Mouse (Mus musculus): Measurements from ENCODE around the gene Hsf4.
A peak's percentile ranks its signal among the peaks of the same experiment; 100 is the strongest.
"Not testable (repeated sequence)": the region's sequence is repeated elsewhere in the genome, so short reads cannot be mapped to it uniquely, and the experiment has no call there.

The Hsf4 gene

DNA sequence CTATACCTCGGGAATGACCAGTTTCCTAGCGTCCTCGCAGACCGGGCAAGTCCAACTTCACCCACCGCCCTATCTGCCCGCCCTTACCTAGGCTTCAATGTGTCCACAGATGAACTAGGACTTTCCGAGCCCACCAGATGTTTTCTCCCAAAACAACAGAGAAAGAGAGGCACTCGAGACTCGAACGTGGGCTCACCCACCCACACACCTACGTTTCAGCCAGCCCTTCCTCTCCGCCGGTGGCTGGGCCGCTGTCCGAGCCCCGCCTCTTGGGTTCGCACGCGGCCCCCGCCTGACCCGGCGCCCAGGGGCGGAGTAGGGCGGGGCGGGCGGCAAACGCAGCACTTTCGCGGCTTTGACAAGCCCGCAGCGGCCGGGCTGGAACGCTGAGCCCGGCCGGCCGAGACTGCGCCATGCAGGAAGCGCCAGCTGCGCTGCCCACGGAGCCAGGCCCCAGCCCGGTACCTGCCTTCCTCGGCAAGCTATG lies at the start of gene Hsf4:
Hsf4 (plus strand) TSS at position 341 of the 487 bp plus-strand sequence.
- no peak for DNase-seq (ENCODE audit: low read depth)

GRCm38 (mm10) chr8:105223850-105224249 lies 45.8 kb upstream of the Hsf4 start:
- DNase-seq (ENCODE audit: low read depth) = no peak

GRCm38 (mm10) chr8:105224413-105225271 lies 45.0 kb upstream of the Hsf4 start, which contains the start of gene D230025D16Rik:
TSS of gene D230025D16Rik (plus strand) at chr8:105225145.
- DNase-seq (ENCODE audit: low read depth) = peak; percentile 98

DNA sequence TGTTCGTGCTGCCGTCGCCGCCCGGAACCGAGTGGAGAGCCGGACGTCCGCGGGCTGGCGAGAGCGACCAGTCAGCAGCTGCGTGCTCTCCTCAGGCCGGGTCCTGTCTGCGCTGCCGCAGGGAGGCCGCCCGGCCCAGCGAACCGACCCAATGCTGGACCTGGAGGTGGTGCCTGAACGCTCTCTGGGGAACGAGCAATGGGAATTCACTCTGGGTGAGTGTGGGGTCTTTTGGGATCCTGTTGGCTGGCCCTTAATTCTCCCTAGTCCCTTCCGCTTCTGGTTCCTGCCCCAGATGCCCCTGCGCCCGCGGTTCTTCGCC lies 44.4 kb upstream of the Hsf4 start:
- DNase-seq (ENCODE audit: low read depth) = no peak

- DNase-seq (ENCODE audit: low read depth) = peak; percentile 13
Observed at GRCm38 (mm10) chr8:105225917-105226316, 43.7 kb upstream of the Hsf4 start.

GRCm38 (mm10) chr8:105231503-105232320 lies 37.9 kb upstream of the Hsf4 start:
- no peak for DNase-seq (ENCODE audit: low read depth)

GRCm38 (mm10) chr8:105232321-105232693 lies 37.3 kb upstream of the Hsf4 start:
- DNase-seq (ENCODE audit: low read depth) = not testable (repeated sequence)

DNA sequence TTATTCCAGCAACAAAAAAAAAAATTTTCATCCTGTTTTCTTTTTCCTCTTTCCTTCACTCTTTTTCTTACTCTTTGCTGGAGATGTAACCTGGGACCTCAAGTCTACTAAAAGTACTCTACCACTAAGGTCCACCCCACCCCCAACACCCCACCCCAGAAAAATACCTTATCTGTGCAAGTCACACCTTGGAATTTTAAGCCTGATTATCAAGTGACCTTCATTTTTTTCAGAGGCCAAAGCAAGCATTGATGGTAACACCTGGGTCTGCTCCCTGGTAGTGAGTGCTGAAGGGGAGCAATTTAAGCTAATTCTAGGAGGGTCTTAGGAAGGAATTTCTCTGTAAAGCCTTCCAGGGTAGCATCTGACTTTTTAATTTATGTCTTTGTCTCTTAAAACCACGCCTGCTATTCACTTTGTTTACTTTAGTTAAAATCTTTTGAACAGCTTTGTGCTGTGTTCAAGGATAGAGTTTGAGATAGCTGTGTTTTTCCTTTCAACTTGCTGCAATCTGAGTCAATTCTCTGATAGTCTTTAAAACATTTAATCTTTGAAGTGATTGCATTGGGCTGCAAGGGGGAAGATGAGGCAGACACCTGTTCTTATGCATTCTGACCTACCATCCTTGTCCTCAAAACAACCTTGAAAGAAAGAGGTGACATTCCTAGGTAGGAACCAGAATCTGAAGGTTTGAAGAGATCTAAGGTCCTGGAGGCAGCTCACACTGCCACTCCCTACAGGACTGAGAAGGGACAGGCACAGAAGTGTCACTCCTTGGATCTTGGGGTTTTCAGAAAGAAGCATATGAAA lies 36.3 kb upstream of the Hsf4 start:
- DNase-seq (ENCODE audit: low read depth) = no peak

DNA sequence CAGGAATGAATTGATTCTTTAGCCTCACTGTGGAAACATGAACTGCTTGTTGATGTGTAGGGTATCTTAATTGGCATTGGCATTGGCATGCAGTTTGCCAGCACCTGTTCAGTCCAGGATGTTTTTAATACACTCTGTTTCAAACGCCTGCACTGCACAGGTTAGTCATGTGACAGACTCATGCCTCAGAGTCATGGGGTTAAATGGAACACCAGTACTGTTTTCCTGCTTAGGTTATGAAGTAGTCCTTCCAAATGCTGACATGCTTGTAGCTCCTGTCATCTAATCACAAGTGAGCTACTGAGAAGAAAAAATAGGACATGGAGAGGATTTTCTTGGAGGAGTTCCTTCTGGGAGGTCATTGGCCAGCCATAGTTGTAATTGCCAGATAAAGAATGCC lies 34.4 kb upstream of the Hsf4 start:
- DNase-seq (ENCODE audit: low read depth) = no peak

- no peak for DNase-seq (ENCODE audit: low read depth)
Observed at GRCm38 (mm10) chr8:105237442-105238142, 32.0 kb upstream of the Hsf4 start.

DNA sequence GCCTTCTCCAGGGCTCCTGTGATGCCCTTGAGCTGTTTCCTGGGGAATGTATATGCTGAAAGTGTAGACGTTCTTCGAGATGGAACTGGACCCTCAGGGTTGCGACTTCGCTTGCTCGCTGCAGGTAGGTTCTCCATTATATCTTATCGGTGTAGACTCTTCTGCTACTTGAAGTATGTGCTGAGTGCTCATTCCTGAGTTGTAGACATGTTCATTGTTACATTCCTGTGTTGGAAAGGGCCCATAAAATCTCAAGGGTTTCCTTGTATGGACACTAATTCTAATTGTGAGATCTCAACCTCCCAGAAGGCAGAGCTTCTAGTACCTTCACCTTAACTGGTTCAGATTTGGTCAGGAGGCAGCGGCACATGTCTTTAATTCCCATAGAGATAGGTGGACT lies 28.6 kb upstream of the Hsf4 start:
- no peak for DNase-seq (ENCODE audit: low read depth)

GRCm38 (mm10) chr8:105251954-105252353 lies 17.6 kb upstream of the Hsf4 start:
- no peak for DNase-seq (ENCODE audit: low read depth)

DNA sequence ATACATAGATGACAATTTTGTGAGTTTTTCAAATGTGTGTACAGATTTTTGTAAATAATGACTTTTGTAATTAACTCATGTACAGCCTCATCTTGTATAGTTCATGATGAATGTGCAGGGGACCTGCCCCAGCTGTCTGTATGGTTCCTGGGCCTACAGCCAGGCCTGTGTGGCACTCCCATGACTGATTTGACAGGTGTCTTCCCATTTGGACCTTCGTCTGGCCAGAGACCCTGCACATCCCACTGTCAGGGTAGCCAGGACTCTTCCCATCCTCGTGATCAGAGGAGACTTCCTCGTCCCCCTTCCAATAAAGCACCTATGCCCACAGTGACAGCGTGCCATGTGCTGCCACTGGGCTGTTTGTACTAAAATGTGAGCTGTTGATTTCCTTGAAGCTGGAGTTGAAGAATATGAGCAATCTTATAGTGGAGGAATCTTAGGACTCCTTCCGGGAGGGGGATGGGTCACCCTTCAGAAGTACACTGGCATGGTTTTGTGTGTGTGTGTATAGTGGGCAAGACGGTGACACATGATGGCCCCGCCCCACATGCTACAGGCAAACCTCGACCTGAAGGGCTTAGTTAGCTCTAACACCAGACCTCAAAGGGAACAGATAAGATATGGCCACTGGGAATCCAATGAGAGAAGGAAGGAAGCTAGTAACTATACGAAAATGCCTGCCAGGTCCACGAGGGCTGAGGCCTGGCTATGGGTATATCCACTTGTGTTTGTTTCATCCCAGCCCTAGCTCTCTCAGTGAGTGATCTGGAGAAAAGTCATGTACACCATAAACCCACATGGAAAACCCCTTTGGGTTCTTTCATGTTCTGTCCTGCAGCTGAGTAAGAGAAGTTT lies 16.7 kb upstream of the Hsf4 start:
- DNase-seq (ENCODE audit: low read depth) = no peak

GRCm38 (mm10) chr8:105253766-105254151 lies 15.8 kb upstream of the Hsf4 start:
- DNase-seq (ENCODE audit: low read depth) = no peak

GRCm38 (mm10) chr8:105254152-105254965 lies 15.2 kb upstream of the Hsf4 start:
- peak; percentile 90 for DNase-seq (ENCODE audit: low read depth)

DNA sequence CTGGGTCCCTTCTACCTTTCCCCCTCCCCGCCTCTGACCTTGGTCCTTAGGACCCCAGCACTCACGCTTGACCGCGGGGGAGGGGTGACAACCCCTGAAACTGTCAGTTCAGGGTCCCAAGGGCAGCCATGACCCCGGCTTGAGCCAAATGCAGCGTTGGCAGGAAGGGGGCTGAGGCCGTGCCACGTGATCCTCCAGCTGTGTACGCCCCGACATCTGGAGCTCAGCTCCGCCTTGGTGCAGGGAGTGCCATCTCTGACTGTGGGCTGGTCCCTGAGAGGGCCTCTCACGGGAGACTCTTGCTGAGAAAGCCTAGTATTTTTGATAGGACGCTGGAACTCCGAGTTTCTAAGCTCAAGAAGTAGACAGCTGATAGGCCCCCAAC lies 14.6 kb upstream of the Hsf4 start, which contains the start of gene B3gnt9:
B3gnt9 (minus strand) TSS at position 188 of the 385 bp plus-strand sequence.
- DNase-seq (ENCODE audit: low read depth) = peak; percentile 57

- DNase-seq (ENCODE audit: low read depth) = no peak
Observed at GRCm38 (mm10) chr8:105257318-105258114, 12.1 kb upstream of the Hsf4 start.

DNA sequence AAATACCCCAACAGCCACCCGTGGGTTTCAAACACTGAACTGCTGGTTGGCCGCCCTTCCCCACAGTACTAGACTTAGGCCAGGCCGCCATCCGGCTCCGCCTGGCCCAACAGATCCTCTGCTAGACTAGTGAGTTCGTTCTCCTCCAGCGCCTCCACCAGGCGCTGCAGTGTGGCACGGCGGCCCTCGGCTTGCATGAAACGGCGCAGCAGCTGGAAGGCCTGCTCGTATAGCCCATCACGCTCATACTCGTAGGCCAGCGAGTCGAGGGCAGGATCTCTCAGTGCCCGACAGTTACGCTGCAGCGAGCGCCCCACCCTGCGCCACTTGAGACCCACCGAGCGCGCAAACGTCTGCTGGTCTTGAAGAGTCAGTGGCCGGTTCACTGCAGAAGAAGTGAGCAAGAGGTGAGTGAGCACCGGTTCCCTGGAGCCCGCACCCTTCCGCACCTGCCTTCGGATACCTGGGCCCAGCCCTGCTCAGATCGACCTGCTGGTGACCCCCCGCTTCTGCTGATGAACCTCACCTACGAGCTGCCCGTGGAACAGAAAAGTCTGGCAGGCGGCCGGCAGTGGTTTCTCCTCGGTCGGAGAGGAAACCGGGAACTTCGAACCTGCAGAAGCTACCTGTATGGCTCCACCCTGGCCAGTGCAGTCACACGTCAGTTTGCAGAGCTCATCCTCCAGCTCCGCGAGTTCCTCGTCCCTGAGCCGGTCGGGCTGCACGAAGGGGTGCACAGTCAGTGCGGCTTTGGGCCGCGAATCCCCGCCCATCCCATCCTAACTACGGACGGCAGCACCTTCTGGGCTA lies 10.5 kb upstream of the Hsf4 start:
- no peak for DNase-seq (ENCODE audit: low read depth)
